Mouse (Mus musculus) heart, embryonic 15.5 days (tissue): Measurements from ENCODE around the gene Fbxo47. TPM values are rescaled to one million over a fixed set of nuclear protein-coding genes. Genes with fewer than 3 reads are reported as not detected.
"Not testable (repeated sequence)": the region's sequence is repeated elsewhere in the genome, so short reads cannot be mapped to it uniquely, and the experiment has no call there.

Experiments
- ATAC-seq: fragments of 200-750 bp; cut with Nextera tagmentation; replicated peaks from 2 replicates; pipeline ENCODE4 v1.8.0; 2017; ENCODE audit warnings: low read depth, moderate TSS enrichment; ENCODE audit not compliant: insufficient number of reproducible peaks, insufficient read depth, low FRiP score
- H3K27ac ChIP-seq: fragments of 300-500 bp; sonication (generic); 2 replicates; pipeline ENCODE4 v1.5.1; 2015; ENCODE audit warnings: mild to moderate bottlenecking, inconsistent platforms
- H3K27me3 ChIP-seq: fragments of 300-500 bp; sonication (generic); 2 replicates; pipeline ENCODE4 v1.6.1; 2015; ENCODE audit warnings: inconsistent platforms
- H3K36me3 ChIP-seq: fragments of 300-500 bp; sonication (generic); 2 replicates; pipeline ENCODE4 v1.6.1; 2015; ENCODE audit warnings: mild to moderate bottlenecking, inconsistent platforms
- H3K4me1 ChIP-seq: fragments of 300-500 bp; sonication (generic); replicated peaks from 2 replicates; pipeline ENCODE4 v1.6.1; 2015; ENCODE audit warnings: inconsistent platforms
- H3K4me2 ChIP-seq: fragments of 300-500 bp; sonication (generic); 2 replicates; pipeline ENCODE4 v1.6.1; 2015; ENCODE audit warnings: inconsistent platforms, mild to moderate bottlenecking, moderate library complexity
- H3K4me3 ChIP-seq: fragments of 300-500 bp; sonication (generic); 2 replicates; pipeline ENCODE4 v1.5.1; 2015; ENCODE audit warnings: mild to moderate bottlenecking, inconsistent platforms
- H3K9ac ChIP-seq: fragments of 300-500 bp; sonication (generic); 2 replicates; pipeline ENCODE4 v1.6.1; 2015; ENCODE audit warnings: mild to moderate bottlenecking, inconsistent platforms
- H3K9me3 ChIP-seq: fragments of 300-500 bp; sonication (generic); replicated peaks from 2 replicates; pipeline ENCODE4 v1.6.1; 2016; ENCODE audit warnings: inconsistent platforms
- WGBS: fragments of 180-500 bp; shearing (Covaris S2); methylation state at CpG from one replicate; pipeline ENCODE4 v1.1.7; 2015; ENCODE audit warnings: mixed read lengths; 5-methylcytosine and 5-hydroxymethylcytosine counted together
- polyA plus RNA-seq: library from polyadenylated mRNA; unstranded; fragments of >200 nt; fragmentation: Nextera tagmentation; extraction: Ambion mirVana; gene quantifications from 2 replicates; pipeline ENCODE4 v1.2.1, GENCODE M21; 2015

Fbxo47 gene
- polyA plus RNA-seq, 1 experiment from 2014 or later = 0.72 TPM

- no peak for ATAC-seq
- Histone ChIP-seq H3K36me3 (no peaks in the 10 kb centered on the region), H3K4me1 (no peaks in the 10 kb centered on the region), H3K27ac (no peak overlapping the region), H3K9me3 (no peaks in the 10 kb centered on the region), H3K4me2 (no peak overlapping the region), H3K9ac (no peak overlapping the region), H3K27me3 (no peaks in the 10 kb centered on the region), H3K4me3 (no peak overlapping the region)
- 87% methylated on average over 4 of the region's 4 CpGs for whole genome bisulfite sequencing
These were observed 3.6 kb downstream of the Fbxo47 start for GRCm38 (mm10) chr11:97880362-97880761.

- no peak overlapping the region for H3K27ac ChIP-seq
- 67% methylated on average over 2 of the region's 2 CpGs for WGBS
- H3K9ac ChIP-seq = no peak overlapping the region
- no peak for ATAC-seq
- no peak overlapping the region for H3K4me3 ChIP-seq
- H3K4me1 ChIP-seq = no peaks in the 10 kb centered on the region
- no peaks in the 10 kb centered on the region for H3K36me3 ChIP-seq
- no peak overlapping the region for H3K4me2 ChIP-seq
- H3K27me3 ChIP-seq = no peaks in the 10 kb centered on the region
- H3K9me3 ChIP-seq = no peaks in the 10 kb centered on the region
These were observed 6.6 kb downstream of the Fbxo47 start for GRCm38 (mm10) chr11:97877341-97877740.

GRCm38 (mm10) chr11:97874396-97874795 is 9.6 kb downstream of the Fbxo47 start:
- H3K9me3 ChIP-seq = no peaks in the 10 kb centered on the region
- no peaks in the 10 kb centered on the region for H3K4me1 ChIP-seq
- H3K27me3 ChIP-seq = no peaks in the 10 kb centered on the region
- no peak overlapping the region for H3K4me2 ChIP-seq
- no peak overlapping the region for H3K27ac ChIP-seq
- H3K36me3 ChIP-seq = no peaks in the 10 kb centered on the region
- no peak overlapping the region for H3K9ac ChIP-seq
- H3K4me3 ChIP-seq = no peak overlapping the region
- 75% methylated on average over 1 of the region's 1 CpGs for WGBS
- no peak for ATAC-seq

- not testable (repeated sequence) for H3K27ac ChIP-seq, H3K9me3 ChIP-seq, H3K9ac ChIP-seq, H3K4me2 ChIP-seq, H3K4me3 ChIP-seq, ATAC-seq, H3K27me3 ChIP-seq, H3K36me3 ChIP-seq, H3K4me1 ChIP-seq
- 79% methylated on average over 5 of the region's 5 CpGs for WGBS
These were observed 11.6 kb downstream of the Fbxo47 start for GRCm38 (mm10) chr11:97872378-97872777.

- Histone ChIP-seq H3K9me3 (no peaks in the 10 kb centered on the region), H3K9ac (no peak overlapping the region), H3K4me3 (no peak overlapping the region), H3K27ac (no peak overlapping the region), H3K4me2 (no peak overlapping the region), H3K27me3 (no peaks in the 10 kb centered on the region), H3K4me1 (no peaks in the 10 kb centered on the region), H3K36me3 (no peaks in the 10 kb centered on the region)
- no peak for ATAC-seq
- WGBS = 86% methylated on average over 3 of the region's 3 CpGs
These were observed 16.4 kb downstream of the Fbxo47 start for GRCm38 (mm10) chr11:97867591-97867990.

GRCm38 (mm10) chr11:97866091-97866888 is 17.7 kb downstream of the Fbxo47 start:
- Histone ChIP-seq H3K9ac (no peak overlapping the region), H3K9me3 (no peaks in the 10 kb centered on the region), H3K4me2 (no peak overlapping the region), H3K4me3 (no peak overlapping the region), H3K27me3 (no peaks in the 10 kb centered on the region), H3K27ac (no peak overlapping the region), H3K4me1 (no peaks in the 10 kb centered on the region), H3K36me3 (no peaks in the 10 kb centered on the region)
- WGBS = 86% methylated on average over 3 of the region's 3 CpGs
- ATAC-seq = no peak

- Histone ChIP-seq H3K36me3 (no peaks in the 10 kb centered on the region), H3K27me3 (no peaks in the 10 kb centered on the region), H3K4me3 (no peak overlapping the region), H3K4me2 (no peak overlapping the region), H3K9ac (no peak overlapping the region), H3K9me3 (no peaks in the 10 kb centered on the region), H3K27ac (no peak overlapping the region), H3K4me1 (no peaks in the 10 kb centered on the region)
- WGBS = 81% methylated on average over 5 of the region's 5 CpGs
- no peak for ATAC-seq
These were observed 18.5 kb downstream of the Fbxo47 start for GRCm38 (mm10) chr11:97865421-97865820.

GRCm38 (mm10) chr11:97862148-97862547 is 21.8 kb downstream of the Fbxo47 start:
- no peak overlapping the region for H3K4me3 ChIP-seq
- H3K9ac ChIP-seq = no peak overlapping the region
- H3K4me1 ChIP-seq = no peaks in the 10 kb centered on the region
- no peak overlapping the region for H3K4me2 ChIP-seq
- H3K9me3 ChIP-seq = no peaks in the 10 kb centered on the region
- no peak for ATAC-seq
- H3K36me3 ChIP-seq = no peaks in the 10 kb centered on the region
- no peaks in the 10 kb centered on the region for H3K27me3 ChIP-seq
- H3K27ac ChIP-seq = no peak overlapping the region
- 57% methylated on average over 2 of the region's 2 CpGs for WGBS

- no peak for ATAC-seq
- no peaks in the 10 kb centered on the region for H3K36me3 ChIP-seq
- no peaks in the 10 kb centered on the region for H3K27me3 ChIP-seq
- 85% methylated on average over 2 of the region's 2 CpGs for WGBS
- no peaks in the 10 kb centered on the region for H3K9me3 ChIP-seq
- H3K4me2 ChIP-seq = no peak overlapping the region
- H3K4me3 ChIP-seq = no peak overlapping the region
- no peak overlapping the region for H3K27ac ChIP-seq
- no peaks in the 10 kb centered on the region for H3K4me1 ChIP-seq
- no peak overlapping the region for H3K9ac ChIP-seq
These were observed 28.5 kb downstream of the Fbxo47 start for GRCm38 (mm10) chr11:97855473-97855872.

- Histone ChIP-seq H3K4me1 (no peaks in the 10 kb centered on the region), H3K4me2 (no peak overlapping the region), H3K9me3 (no peaks in the 10 kb centered on the region), H3K27ac (no peak overlapping the region), H3K36me3 (no peaks in the 10 kb centered on the region), H3K27me3 (no peaks in the 10 kb centered on the region), H3K4me3 (no peak overlapping the region), H3K9ac (no peak overlapping the region)
- no peak for ATAC-seq
- WGBS = 87% methylated on average over 2 of the region's 2 CpGs
These were observed 32.4 kb downstream of the Fbxo47 start for GRCm38 (mm10) chr11:97851601-97852000.

- 54% methylated on average over 6 of the region's 6 CpGs for WGBS
- H3K27ac ChIP-seq = peak overlapping the region; percentile 69
- ATAC-seq = 0 out of 2 replicates have a peak, but pooled peaks have one; percentile 47
These were observed 33.6 kb downstream of the Fbxo47 start for GRCm38 (mm10) chr11:97850367-97850766.

GRCm38 (mm10) chr11:97842001-97842400 is 42.0 kb downstream of the Fbxo47 start:
- Histone ChIP-seq H3K27ac (no peak overlapping the region), H3K4me2 (peak overlapping the region; percentile 63; the same call in 1 of the 2 replicates), H3K4me3 (no peak overlapping the region), H3K9me3 (no peaks in the 10 kb centered on the region), H3K9ac (no peak overlapping the region), H3K4me1 (peaks cover 19% of the 10 kb centered on the region), H3K27me3 (no peaks in the 10 kb centered on the region), H3K36me3 (no peaks in the 10 kb centered on the region)
- 56% methylated on average over 4 of the region's 4 CpGs for WGBS
- no peak for ATAC-seq

More at GRCm38 (mm10) chr11:97850367-97850766, 33.6 kb downstream of the Fbxo47 start:
- H3K4me1 ChIP-seq = no peaks in the 10 kb centered on the region
- H3K4me2 ChIP-seq = no peak overlapping the region
- H3K36me3 ChIP-seq = no peaks in the 10 kb centered on the region
- H3K9ac ChIP-seq = no peak overlapping the region
- H3K27me3 ChIP-seq = no peaks in the 10 kb centered on the region
- H3K9me3 ChIP-seq = no peaks in the 10 kb centered on the region
- no peak overlapping the region for H3K4me3 ChIP-seq
